Mouse (Mus musculus) C2C12 (cell line): ENCODE results near the gene 2010111I01Rik.

Experiments used
- CTCF ChIP-seq: IDR thresholded peaks from one replicate; pipeline ENCODE4 v1.5.1; 2011; ENCODE audit not compliant: control insufficient read depth, insufficient read depth, insufficient read length
- MAX ChIP-seq: IDR thresholded peaks from one replicate; pipeline ENCODE4 v1.6.1; 2011; ENCODE audit warnings: mild to moderate bottlenecking, control low read depth
- MYOD1 ChIP-seq: IDR thresholded peaks from one replicate; pipeline ENCODE4 v1.6.1; 2011; ENCODE audit warnings: low read depth; ENCODE audit not compliant: control insufficient read depth, insufficient read length
- MYOG ChIP-seq: IDR thresholded peaks from one replicate; pipeline ENCODE4 v1.6.1; 2011; ENCODE audit not compliant: control insufficient read depth, insufficient read length; ENCODE audit errors: extremely low read depth
- USF1 ChIP-seq: IDR thresholded peaks from one replicate; pipeline ENCODE4 v1.6.1; 2011; ENCODE audit warnings: low read depth, mild to moderate bottlenecking, control low read depth, moderate library complexity

- TF ChIP-seq CTCF: no peak
- TF ChIP-seq MAX: no peak
- TF ChIP-seq USF1: no peak
- no peak for TF ChIP-seq MYOG
- no peak for TF ChIP-seq MYOD1
Measured at GRCm38 (mm10) chr13:63258671-63259070, 294.0 kb downstream of the 2010111I01Rik start.
